24 mouse cellular contexts compared by ENCODE assay signal in genomic region chr11:53804569-53805344, GRCm38 (mm10). TPM values are rescaled to one million over a fixed set of nuclear protein-coding genes. Genes with fewer than 3 reads are reported as not detected.
"Had no signal": no experiment of that assay in that cellular context is flagged by ENCODE, and none has a peak within 500 bp of the region (broad histone marks: within the 10 kb centered on the region; RNA-seq: fewer than 3 reads in every experiment).

No protein-coding gene starts in this region.

- H3K36me3 ChIP-seq: kidney, embryonic 15.5 days; liver, embryonic 13.5 days; midbrain, embryonic 10.5 days; midbrain, embryonic 13.5 days; stomach, embryonic 15.5 days had no signal

- DNase-seq: kidney, postnatal 10 days; kidney, postnatal 36 days; layer of hippocampus, postnatal 36 days; liver, embryonic 13.5 days; lung, adult 2 months; lung, postnatal 36 days; right cerebral cortex, adult 18-20 months; right cerebral cortex, postnatal 14 days; right cerebral cortex, postnatal 4 days; spleen, adult 18-20 months; thymus, adult 18-20 months; thymus, postnatal 14 days; thymus, postnatal 4 days had no signal

- H3K9ac ChIP-seq: kidney, embryonic 15.5 days; liver, embryonic 13.5 days; midbrain, embryonic 13.5 days; stomach, embryonic 15.5 days had no signal

- ATAC-seq: midbrain, embryonic 13.5 days; midbrain, embryonic 16.5 days had no signal

- H3K27ac ChIP-seq: kidney, embryonic 15.5 days; left cerebral cortex, adult 2 months; liver, embryonic 13.5 days; midbrain, embryonic 10.5 days; midbrain, embryonic 13.5 days; stomach, embryonic 15.5 days had no signal

- H3K9me3 ChIP-seq: kidney, embryonic 15.5 days; liver, embryonic 13.5 days; megakaryocyte, embryonic 14.5 days; midbrain, embryonic 10.5 days; midbrain, embryonic 13.5 days; stomach, embryonic 15.5 days had no signal

- H3K4me3 ChIP-seq: kidney, embryonic 15.5 days; left cerebral cortex, adult 2 months; liver, embryonic 13.5 days; midbrain, embryonic 10.5 days; midbrain, embryonic 13.5 days; stomach, embryonic 15.5 days had no signal

- H3K4me1 ChIP-seq: midbrain, embryonic 10.5 days; midbrain, embryonic 13.5 days had no signal

- H3K4me2 ChIP-seq: kidney, embryonic 15.5 days; liver, embryonic 13.5 days; midbrain, embryonic 13.5 days; stomach, embryonic 15.5 days had no signal

- H3K27me3 ChIP-seq: kidney, embryonic 15.5 days; liver, embryonic 13.5 days; megakaryocyte, embryonic 14.5 days; midbrain, embryonic 13.5 days; stomach, embryonic 15.5 days had no signal

RNA-seq across cellular contexts. Expression of gene Gm17334, which starts 31.8 kb away (rescaled TPM):
- polyA plus RNA-seq: limb, embryonic 11.5 days; liver, embryonic 13.5 days; midbrain, embryonic 10.5 days; midbrain, embryonic 13.5 days; midbrain, embryonic 16.5 days; neural tube, embryonic 11.5 days; neural tube, embryonic 14.5 days; testis, adult 2 months had no signal

RNA-seq across cellular contexts. Expression of gene Gm12216, which starts 54.3 kb away (rescaled TPM):
- polyA plus RNA-seq: limb, embryonic 11.5 days; neural tube, embryonic 11.5 days had no signal
